Mouse (Mus musculus) kidney, adult 2 months (tissue): ENCODE results near the gene Pdzrn3.

Experiments used
- CTCF ChIP-seq: fragments of 200-500 bp; conservative IDR thresholded peaks from 2 replicates; pipeline ENCODE4 v1.5.1; 2011; ENCODE audit warnings: low read depth, mild to moderate bottlenecking, control low read depth, low read length, moderate library complexity, mixed read lengths; ENCODE audit not compliant: insufficient read depth, insufficient read length
- POLR2A ChIP-seq: fragments of 200-500 bp; IDR thresholded peaks from one replicate; pipeline ENCODE4 v1.6.1; 2011; ENCODE audit warnings: low read depth, low read length, control low read depth

- no peak for TF ChIP-seq CTCF
- no peak for TF ChIP-seq POLR2A
These were observed 123.0 kb downstream of the Pdzrn3 start for GRCm38 (mm10) chr6:101254652-101255051.
